Mouse (Mus musculus) limb, embryonic 10.5 days (tissue): ENCODE results near the gene Gm4131. TPM values are rescaled to one million over a fixed set of nuclear protein-coding genes. Genes with fewer than 3 reads are reported as not detected.

Source experiments
- DNase-seq: peaks from one replicate; pipeline ENCODE4 v3.0.0-alpha.2; 2017; ENCODE audit warnings: low spot score
- H3K27ac ChIP-seq: fragments of 300-500 bp; sonication (generic); 2 replicates; pipeline ENCODE4 v1.5.1; 2016; ENCODE audit warnings: mild to moderate bottlenecking
- H3K27me3 ChIP-seq: fragments of 300-500 bp; sonication (generic); 2 replicates; pipeline ENCODE4 v1.6.1; 2016; ENCODE audit warnings: low read depth, mild to moderate bottlenecking; ENCODE audit not compliant: poor library complexity, severe bottlenecking
- H3K36me3 ChIP-seq: fragments of 300-500 bp; sonication (generic); 2 replicates; pipeline ENCODE4 v1.6.1; 2016; ENCODE audit warnings: mild to moderate bottlenecking, moderate library complexity
- H3K4me1 ChIP-seq: fragments of 300-500 bp; sonication (generic); 2 replicates; pipeline ENCODE4 v1.6.1; 2016
- H3K4me3 ChIP-seq: fragments of 300-500 bp; sonication (generic); 2 replicates; pipeline ENCODE4 v1.5.1; 2016; ENCODE audit warnings: mild to moderate bottlenecking, moderate library complexity
- H3K9me3 ChIP-seq: fragments of 300-500 bp; sonication (generic); replicated peaks from 2 replicates; pipeline ENCODE4 v1.6.1; 2016; ENCODE audit warnings: mild to moderate bottlenecking
- WGBS: fragments of 180-500 bp; shearing (Covaris S2); methylation state at CpG from one replicate; pipeline ENCODE4 v1.1.7; 2016; 5-methylcytosine and 5-hydroxymethylcytosine counted together
- polyA plus RNA-seq: library from polyadenylated mRNA; unstranded; fragments of >200 nt; fragmentation: Nextera tagmentation; extraction: Ambion mirVana; gene quantifications from 2 replicates; pipeline ENCODE4 v1.2.1, GENCODE M21; 2016

Gene Gm4131
- polyA plus RNA-seq, 1 experiment from 2014 or later: not detected

GRCm38 (mm10) chr14:62474481-62474880 lies 92.2 kb downstream of the Gm4131 start:
- no peak for DNase-seq
- H3K36me3 ChIP-seq: no peaks in the 10 kb centered on the region
- H3K27ac ChIP-seq: no peak overlapping the region
- WGBS: 59% methylated on average over 1 of the region's 1 CpGs
- H3K4me1 ChIP-seq: no peaks in the 10 kb centered on the region; the same call in 1 of the 2 replicates
- H3K27me3 ChIP-seq: no peaks in the 10 kb centered on the region
- H3K4me3 ChIP-seq: no peak overlapping the region
- H3K9me3 ChIP-seq: no peaks in the 10 kb centered on the region

GRCm38 (mm10) chr14:62472061-62472460 lies 94.7 kb downstream of the Gm4131 start:
- Histone ChIP-seq H3K27me3 (no peaks in the 10 kb centered on the region), H3K9me3 (no peaks in the 10 kb centered on the region), H3K4me1 (no peaks in the 10 kb centered on the region; the same call in 1 of the 2 replicates), H3K36me3 (no peaks in the 10 kb centered on the region), H3K27ac (no peak overlapping the region), H3K4me3 (no peak overlapping the region)
- WGBS: 88% methylated on average over 2 of the region's 2 CpGs
- DNase-seq: no peak

GRCm38 (mm10) chr14:62468753-62469125 lies 98.0 kb downstream of the Gm4131 start:
- no peak overlapping the region for H3K27ac ChIP-seq
- 92% methylated on average over 5 of the region's 5 CpGs for WGBS

GRCm38 (mm10) chr14:62468119-62468752 lies 98.5 kb downstream of the Gm4131 start:
- WGBS: 86% methylated on average over 6 of the region's 6 CpGs

More at GRCm38 (mm10) chr14:62468753-62469125, 98.0 kb downstream of the Gm4131 start:
- DNase-seq: no peak
- peaks cover 8% of the 10 kb centered on the region; the same call in 1 of the 2 replicates for H3K27me3 ChIP-seq
- no peaks in the 10 kb centered on the region for H3K9me3 ChIP-seq
- H3K4me1 ChIP-seq: peaks cover 10% of the 10 kb centered on the region
- no peaks in the 10 kb centered on the region for H3K36me3 ChIP-seq
- H3K4me3 ChIP-seq: no peak overlapping the region

GRCm38 (mm10) chr14:62464966-62465365 lies 101.8 kb downstream of the Gm4131 start:
- 22% methylated on average over 9 of the region's 9 CpGs for WGBS

More at GRCm38 (mm10) chr14:62468119-62468752, 98.5 kb downstream of the Gm4131 start:
- Histone ChIP-seq H3K9me3 (no peaks in the 10 kb centered on the region), H3K27ac (no peak overlapping the region), H3K36me3 (no peaks in the 10 kb centered on the region), H3K27me3 (peaks cover 8% of the 10 kb centered on the region; the same call in 1 of the 2 replicates), H3K4me3 (no peak overlapping the region), H3K4me1 (peaks cover 10% of the 10 kb centered on the region)
- DNase-seq: no peak

GRCm38 (mm10) chr14:62459541-62459940 lies 107.2 kb downstream of the Gm4131 start:
- Histone ChIP-seq H3K27me3 (peaks cover 7% of the 10 kb centered on the region; the same call in 1 of the 2 replicates), H3K4me3 (no peak overlapping the region), H3K4me1 (peaks cover 4% of the 10 kb centered on the region), H3K27ac (no peak overlapping the region), H3K9me3 (no peaks in the 10 kb centered on the region), H3K36me3 (no peaks in the 10 kb centered on the region)
- DNase-seq: no peak
- 68% methylated on average over 11 of the region's 11 CpGs for WGBS

More at GRCm38 (mm10) chr14:62464966-62465365, 101.8 kb downstream of the Gm4131 start:
- Histone ChIP-seq H3K27ac (0 out of 2 replicates have a peak overlapping the region, but pooled peaks have one; percentile 17), H3K27me3 (peaks cover 8% of the 10 kb centered on the region; the same call in 1 of the 2 replicates), H3K4me3 (peak overlapping the region; percentile 1; the same call in 1 of the 2 replicates), H3K9me3 (no peaks in the 10 kb centered on the region), H3K36me3 (no peaks in the 10 kb centered on the region), H3K4me1 (peaks cover 10% of the 10 kb centered on the region)
- DNase-seq: peak; percentile 34

- peak; percentile 87 for DNase-seq
- WGBS: 23% methylated on average over 22 of the region's 22 CpGs
- H3K4me1 ChIP-seq: no peaks in the 10 kb centered on the region
- H3K9me3 ChIP-seq: no peaks in the 10 kb centered on the region
- H3K36me3 ChIP-seq: no peaks in the 10 kb centered on the region
- H3K27ac ChIP-seq: no peak overlapping the region
- no peaks in the 10 kb centered on the region for H3K27me3 ChIP-seq
- H3K4me3 ChIP-seq: no peak overlapping the region
Observed at GRCm38 (mm10) chr14:62457420-62458181, 109.1 kb downstream of the Gm4131 start.

- WGBS: 80% methylated on average over 9 of the region's 9 CpGs
- no peak for DNase-seq
- Histone ChIP-seq H3K4me3 (no peak within 1 kb of the TSS), H3K4me1 (no peaks in the 10 kb centered on the region), H3K27me3 (no peaks in the 10 kb centered on the region), H3K9me3 (no peaks in the 10 kb centered on the region), H3K36me3 (no peaks in the 10 kb centered on the region), H3K27ac (no peak within 1 kb of the TSS)
Observed at GRCm38 (mm10) chr14:62456239-62456747, 110.4 kb downstream of the Gm4131 start, which contains the start of gene Gucy1b2. Gene Gucy1b2 (minus strand): TSS chr14:62456289.

- DNase-seq: no peak
- no peak overlapping the region for H3K4me3 ChIP-seq
- no peaks in the 10 kb centered on the region for H3K27me3 ChIP-seq
- no peaks in the 10 kb centered on the region for H3K9me3 ChIP-seq
- H3K4me1 ChIP-seq: no peaks in the 10 kb centered on the region
- no peaks in the 10 kb centered on the region for H3K36me3 ChIP-seq
- no peak overlapping the region for H3K27ac ChIP-seq
- 77% methylated on average over 5 of the region's 5 CpGs for WGBS
Observed at GRCm38 (mm10) chr14:62455570-62455879, 111.2 kb downstream of the Gm4131 start.

- no peaks in the 10 kb centered on the region for H3K9me3 ChIP-seq
- no peak overlapping the region for H3K4me3 ChIP-seq
- no peaks in the 10 kb centered on the region for H3K4me1 ChIP-seq
- no peak overlapping the region for H3K27ac ChIP-seq
- WGBS: 69% methylated on average over 9 of the region's 9 CpGs
- no peak for DNase-seq
- no peaks in the 10 kb centered on the region for H3K36me3 ChIP-seq
- no peaks in the 10 kb centered on the region for H3K27me3 ChIP-seq
Observed at GRCm38 (mm10) chr14:62454760-62455569, 111.8 kb downstream of the Gm4131 start.

GRCm38 (mm10) chr14:62454136-62454535 lies 112.6 kb downstream of the Gm4131 start:
- no peaks in the 10 kb centered on the region for H3K27me3 ChIP-seq
- H3K4me1 ChIP-seq: no peaks in the 10 kb centered on the region
- H3K36me3 ChIP-seq: no peaks in the 10 kb centered on the region
- no peak for DNase-seq
- H3K27ac ChIP-seq: no peak overlapping the region
- WGBS: 82% methylated on average over 3 of the region's 3 CpGs
- H3K4me3 ChIP-seq: no peak overlapping the region
- H3K9me3 ChIP-seq: no peaks in the 10 kb centered on the region

- WGBS: 83% methylated on average over 11 of the region's 11 CpGs
- Histone ChIP-seq H3K27ac (no peak overlapping the region), H3K36me3 (no peaks in the 10 kb centered on the region), H3K4me3 (no peak overlapping the region), H3K9me3 (no peaks in the 10 kb centered on the region), H3K27me3 (no peaks in the 10 kb centered on the region), H3K4me1 (no peaks in the 10 kb centered on the region)
- DNase-seq: no peak
Observed at GRCm38 (mm10) chr14:62453276-62453675, 113.4 kb downstream of the Gm4131 start.
